Mouse (Mus musculus) thymus, postnatal 10 days (tissue): Measurements from ENCODE around the gene Tcap.

Experiments
- DNase-seq, 2 experiments: peaks; one replicate each; pipeline ENCODE4 v3.0.0; 2021; ENCODE audit warnings: low spot score in 2 of 2

Tcap gene

DNA sequence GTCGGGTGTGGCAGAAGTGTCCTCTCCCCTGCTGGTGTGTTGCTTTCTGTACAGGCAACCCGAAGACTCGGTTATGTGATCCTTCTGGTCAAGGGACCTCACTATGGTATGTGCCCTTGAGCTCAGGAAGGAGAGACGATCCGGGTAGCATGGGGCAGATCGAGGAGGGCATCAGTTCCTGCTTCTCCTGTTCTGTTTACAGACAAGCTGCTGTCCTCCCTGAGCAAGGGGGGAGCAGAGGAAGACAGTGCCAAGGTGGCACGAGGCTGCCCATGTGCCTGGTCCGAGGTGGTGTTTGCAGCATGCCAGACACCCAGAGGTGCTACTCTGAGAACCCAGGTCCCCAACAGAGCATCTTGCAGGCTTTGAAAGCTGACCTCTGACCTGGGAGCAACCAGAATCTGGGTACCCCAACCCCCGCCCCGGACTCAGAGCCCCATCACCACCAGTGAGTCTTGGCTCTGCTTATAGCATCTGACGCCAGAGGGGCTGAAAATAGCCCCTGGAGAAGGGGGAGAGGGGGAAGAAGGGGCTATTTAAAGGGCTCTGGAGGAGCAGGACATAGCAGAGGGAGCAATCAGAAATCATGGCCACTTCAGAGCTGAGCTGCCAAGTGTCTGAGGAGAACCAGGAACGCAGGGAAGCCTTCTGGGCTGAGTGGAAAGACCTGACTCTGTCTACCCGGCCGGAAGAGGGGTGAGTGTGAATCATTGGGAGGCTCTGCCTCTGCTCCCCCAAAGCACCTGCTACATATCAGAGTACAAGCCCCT, at the start of gene Tcap:
Gene Tcap, plus strand, starts transcription at position 551 of the 770 bp plus-strand sequence.
- no peak for DNase-seq

DNA sequence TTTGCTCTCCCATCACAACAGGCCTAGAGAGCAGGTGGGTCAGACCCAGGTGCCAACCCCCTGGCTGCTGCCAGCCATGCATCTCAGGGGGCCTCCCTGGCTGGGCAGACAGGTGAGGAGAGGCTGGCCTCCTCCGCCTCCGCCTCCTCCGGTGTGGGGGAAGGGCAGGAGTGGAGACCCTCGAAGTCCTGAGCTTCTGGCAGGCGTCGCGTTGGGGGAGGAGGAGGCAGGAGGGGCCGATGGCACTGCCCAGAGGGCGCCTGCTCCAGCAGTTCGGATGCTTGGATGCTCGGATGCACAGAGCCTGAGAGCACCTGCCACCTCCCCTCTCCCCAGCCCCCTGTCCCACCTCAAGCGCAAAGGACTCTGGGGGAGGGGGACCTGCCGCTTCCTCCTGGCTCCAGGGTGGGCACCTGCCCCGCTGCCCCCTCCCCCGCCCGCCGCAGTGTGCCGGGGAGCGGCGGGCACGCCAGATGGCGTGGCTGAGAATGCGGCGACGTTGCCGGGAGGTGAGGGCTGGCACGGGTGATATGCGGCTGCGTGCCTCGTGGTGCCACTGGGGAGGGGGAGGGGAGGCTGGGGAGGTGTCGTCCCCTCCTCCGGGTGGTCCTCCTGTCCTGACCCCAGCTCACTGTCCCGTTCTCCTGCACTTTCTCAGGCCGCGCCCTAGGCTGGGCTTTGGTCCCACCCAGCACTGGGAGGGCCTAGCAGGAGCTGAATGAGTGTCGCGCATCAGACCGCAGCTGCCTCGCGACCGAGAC, 49.5 kb upstream of the Tcap start:
- no peak for DNase-seq

GRCm38 (mm10) chr11:98335250-98335649, 48.4 kb upstream of the Tcap start:
- no peak for DNase-seq

DNA sequence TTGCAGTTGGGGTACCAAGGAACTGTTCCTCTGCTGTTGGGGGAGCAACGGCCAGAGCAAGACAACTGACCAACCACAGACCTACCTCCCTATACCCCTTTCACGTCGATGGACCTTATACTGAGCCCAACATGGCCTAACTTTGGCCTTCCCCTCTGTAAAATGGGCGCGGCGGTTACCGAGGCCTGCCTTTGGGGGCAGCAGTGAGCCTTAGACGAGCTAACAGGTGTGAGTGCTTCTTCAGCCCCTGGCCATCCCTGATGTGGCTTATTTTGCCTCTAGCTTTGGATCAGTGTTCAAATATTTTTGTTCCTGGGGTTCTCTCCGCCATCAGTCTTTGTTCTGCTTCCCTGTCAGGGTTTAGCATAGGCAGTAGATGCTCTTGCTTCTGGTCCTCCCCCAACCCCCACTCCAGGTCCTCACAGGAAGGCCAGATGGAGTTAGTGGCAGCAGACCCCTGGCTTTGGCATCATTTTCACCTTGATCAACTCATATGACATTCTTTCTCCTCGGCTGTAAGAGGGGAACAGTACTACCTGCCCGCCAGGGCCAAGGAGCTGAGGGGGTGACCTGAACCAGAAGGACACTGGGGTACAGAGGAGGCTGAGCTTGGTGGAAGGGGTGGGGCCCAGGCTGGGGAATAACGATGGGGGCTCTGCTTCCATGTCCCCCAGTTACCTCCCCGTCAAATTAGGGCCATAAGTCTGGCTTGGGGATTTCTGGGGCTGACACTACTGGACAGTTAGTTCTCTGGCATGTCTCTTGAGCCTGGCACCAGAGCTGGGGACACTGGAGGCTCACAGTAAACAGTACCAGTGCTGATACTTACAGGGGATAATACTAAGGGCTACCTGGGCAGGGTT, 47.1 kb upstream of the Tcap start:
- DNase-seq: no peak

GRCm38 (mm10) chr11:98338507-98338961, 45.1 kb upstream of the Tcap start:
- no peak for DNase-seq

DNA sequence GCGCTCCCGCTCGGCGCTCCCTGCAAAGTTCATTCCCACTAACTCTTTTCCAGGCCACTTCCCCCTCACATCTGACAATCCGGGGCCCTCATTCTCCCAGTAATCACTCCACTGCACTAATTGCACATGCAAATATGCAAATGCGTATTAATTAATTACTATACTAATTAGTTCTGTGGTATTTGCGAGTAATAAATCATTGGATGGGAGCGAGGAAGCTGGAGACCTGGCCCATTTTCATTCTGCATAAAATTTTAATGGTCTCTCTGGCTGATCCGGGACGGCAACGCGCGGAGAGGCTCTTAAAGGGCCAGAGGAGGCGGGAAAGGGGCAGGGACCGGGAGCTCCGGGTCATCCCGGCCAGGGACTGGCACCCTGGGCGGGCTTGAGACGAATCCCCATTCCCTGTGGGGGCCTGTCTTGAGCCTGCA, 44.5 kb upstream of the Tcap start:
- no peak for DNase-seq

DNA sequence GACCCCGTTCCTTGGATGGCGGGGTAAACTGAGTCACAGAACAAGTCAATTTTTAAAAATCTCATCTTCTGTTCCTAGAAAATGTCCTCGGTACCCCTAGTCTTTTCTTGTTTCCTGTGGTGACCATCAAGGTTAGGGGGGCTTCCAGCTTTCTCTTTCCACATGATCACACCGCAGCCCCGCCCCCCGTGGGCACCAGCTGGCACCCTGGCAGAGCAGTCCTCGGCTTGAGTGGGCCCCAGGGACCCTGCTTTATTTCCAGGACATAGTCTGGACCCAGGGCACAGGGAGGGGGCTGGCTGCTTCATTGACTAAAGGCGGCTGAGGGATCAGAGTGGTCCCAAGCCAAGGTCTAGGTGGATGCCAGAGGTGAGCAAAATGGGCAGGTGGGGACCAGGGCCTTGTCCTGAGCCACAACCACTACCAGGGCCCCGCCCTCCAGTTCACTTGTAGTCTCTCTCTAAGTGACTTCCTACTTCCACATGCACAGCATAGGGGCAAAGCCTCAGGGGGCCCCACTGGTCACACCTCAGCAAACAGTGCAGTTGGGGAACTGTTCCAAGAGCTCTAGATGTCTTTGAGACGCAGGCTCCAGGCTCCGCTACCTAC, 43.8 kb upstream of the Tcap start:
- no peak for DNase-seq

GRCm38 (mm10) chr11:98340597-98340996, 43.0 kb upstream of the Tcap start:
- DNase-seq: no peak

DNA sequence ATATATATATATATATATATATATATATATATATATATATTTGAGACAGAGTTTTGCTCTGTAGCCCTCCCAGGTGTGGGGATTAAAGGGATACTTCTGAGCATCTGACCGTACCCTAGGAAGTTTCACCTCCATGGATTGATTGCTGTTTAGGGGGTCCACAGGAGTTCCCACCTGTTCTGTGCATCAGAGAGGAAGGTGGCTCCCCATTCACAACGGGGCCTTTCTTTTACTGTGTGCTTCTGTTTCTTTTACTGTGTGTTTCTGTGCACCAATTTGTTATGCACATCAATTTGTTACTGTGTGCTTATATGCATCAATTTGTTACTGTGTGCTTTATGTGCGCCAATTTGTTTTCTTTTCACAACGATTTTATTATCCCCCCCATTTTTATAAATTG, 42.4 kb upstream of the Tcap start:
- DNase-seq: no peak

DNA sequence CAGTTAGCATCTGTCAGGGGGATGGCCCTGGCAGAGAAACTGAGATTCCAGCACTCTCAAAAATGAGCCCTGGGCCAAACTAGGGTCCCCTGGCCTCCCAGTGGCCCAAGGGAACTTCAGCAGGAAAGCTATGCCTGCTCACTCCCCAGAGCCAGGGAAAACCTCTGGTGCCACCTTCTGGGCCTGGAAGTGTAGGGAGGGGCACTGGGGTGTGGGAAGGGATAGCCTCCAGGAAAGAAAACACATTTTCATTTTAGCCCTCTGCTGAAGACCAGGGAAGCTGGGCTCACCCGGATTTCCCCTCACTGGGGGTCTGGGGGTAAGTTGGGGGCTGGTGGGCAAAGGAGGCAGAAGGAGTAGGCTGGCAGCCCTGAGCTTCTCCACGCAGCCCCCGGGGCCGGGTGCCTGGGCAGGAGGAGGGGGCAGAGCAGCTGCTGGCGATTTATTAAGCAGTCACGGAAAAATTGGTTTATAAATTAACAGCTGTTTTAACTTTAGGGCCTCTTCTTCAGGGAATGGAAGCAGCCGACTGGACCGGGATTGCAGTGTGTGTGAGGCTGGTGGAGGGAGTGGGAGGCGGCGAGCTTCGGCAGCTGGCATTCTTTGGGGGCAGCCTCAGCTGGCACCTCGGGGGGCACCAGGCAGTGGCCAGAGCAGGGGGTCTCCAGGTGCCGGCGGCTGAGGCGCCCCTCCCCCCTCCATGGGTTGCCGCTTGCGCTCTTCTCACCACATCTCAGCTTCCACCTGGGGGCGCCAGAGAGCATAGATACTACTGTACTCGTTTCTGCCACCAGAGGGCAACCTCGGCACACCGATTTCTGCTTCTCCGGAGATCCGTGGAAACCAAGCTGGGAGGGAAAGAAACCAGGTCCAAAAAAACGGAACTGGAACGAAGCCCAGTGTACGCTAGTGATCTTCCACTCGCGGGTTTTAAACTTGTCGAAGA, 41.3 kb upstream of the Tcap start:
- DNase-seq: peak; percentile 64 to 93

DNA sequence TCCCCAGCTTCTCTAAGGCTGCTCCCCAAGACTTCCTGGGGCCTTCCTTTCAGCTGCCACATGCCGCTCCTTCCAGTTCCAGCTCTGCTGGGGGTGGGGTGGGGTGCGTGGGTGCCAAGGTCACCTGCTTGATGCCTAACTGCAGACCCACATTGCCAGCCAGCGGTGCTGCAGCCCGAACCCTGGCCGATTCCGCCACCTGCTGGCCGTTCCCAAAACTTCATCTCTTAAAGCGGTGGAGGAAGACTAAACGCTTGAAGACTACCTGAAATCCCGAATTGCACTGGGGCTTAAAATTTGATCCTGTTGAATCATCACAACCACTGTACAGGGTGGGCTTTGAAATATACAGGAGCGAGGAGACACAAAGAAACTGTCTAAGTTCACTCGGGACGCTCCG, 38.4 kb upstream of the Tcap start:
- peak; percentile 70 to 82 for DNase-seq

GRCm38 (mm10) chr11:98346168-98346567, 37.4 kb upstream of the Tcap start:
- DNase-seq: no peak

DNA sequence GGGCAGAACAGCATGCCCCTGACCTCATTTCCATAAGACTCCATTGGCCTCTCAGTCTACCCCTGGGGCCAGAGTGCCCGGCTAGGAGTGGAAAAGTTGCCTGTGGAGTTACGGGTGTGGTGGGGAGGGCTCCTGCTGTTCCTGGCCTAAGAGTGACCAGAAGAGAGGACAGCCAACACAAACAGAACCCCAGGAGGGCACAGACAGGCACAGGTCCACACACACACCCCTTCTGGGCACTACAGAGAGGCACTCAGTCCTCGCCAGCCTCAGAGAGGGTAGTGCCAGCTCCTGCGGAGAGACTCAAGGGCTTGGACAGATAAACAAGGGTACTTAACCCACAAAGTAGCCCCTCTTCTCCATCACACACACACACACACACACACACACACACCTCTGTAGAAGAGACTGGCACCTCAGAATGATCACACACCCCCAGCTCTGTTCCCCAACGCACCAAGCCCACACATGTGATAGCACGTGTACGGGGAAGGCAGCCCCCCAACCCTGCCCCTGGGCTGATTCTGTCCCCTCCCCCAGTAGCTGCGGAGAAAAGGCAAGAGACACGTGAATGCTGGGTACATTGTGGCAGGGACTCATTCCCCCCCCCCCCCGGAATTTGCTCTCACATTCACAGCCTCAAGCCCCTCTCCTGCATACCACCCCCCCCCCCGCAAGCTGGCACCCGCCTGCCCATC, 36.1 kb upstream of the Tcap start:
- no peak for DNase-seq

GRCm38 (mm10) chr11:98348083-98348961, 35.3 kb upstream of the Tcap start, which contains the start of gene Ppp1r1b:
Gene Ppp1r1b (plus strand): TSS chr11:98348404.
- peak; percentile 64 to 67 for DNase-seq

GRCm38 (mm10) chr11:98349308-98349707, 34.3 kb upstream of the Tcap start:
- no peak for DNase-seq

- DNase-seq: no peak
Observed at GRCm38 (mm10) chr11:98352272-98352990, 31.2 kb upstream of the Tcap start.

DNA sequence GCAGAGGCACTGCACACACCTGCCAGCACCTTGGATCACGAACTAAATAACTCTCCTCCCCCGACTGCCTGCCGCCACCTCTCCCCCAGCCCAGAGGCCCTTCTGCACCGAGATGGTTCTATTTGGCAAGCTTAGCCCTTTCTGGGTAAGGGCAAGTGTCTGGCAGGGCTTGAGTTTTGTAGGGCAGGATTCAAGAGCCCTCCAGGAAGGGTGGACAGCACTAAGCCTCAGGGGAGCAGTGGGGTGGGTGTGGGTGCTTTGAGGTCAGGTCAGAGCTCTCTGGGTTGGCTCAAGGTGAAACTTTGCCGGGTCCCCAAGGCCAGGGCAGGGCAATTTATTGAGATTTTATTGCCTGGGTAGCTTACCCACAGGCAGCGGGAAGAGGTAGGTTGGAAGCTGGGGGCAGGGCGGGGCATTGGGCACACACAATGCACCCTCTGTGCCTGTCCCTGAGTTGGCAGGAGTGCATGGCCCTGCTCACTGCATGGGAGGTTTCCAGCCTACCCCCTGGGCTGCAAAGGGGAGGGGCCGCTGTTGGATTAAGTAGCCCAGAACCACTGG, 29.9 kb upstream of the Tcap start:
- DNase-seq: no peak

DNA sequence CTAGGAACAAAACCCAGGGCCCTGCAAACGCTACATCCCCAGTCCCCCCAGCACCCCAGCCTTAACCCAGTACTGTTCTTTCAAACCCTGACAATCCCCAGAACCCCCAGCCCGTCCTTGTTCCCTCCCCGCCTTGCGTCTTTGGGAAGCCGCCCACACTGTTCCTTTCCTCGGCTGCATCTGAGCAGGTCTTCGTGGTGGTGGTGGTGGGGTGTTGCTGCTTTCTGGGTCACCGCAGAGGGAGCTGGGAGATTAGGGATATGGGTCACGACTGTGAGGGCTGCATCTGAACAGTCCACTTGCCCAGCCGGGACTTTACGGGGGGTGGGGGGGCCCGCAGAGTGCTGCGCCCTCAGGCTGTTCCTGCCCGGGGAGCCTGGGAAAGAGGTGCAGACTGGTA, 29.2 kb upstream of the Tcap start:
- no peak for DNase-seq
